Mouse (Mus musculus): ENCODE results near the gene Atat1.

DNA sequence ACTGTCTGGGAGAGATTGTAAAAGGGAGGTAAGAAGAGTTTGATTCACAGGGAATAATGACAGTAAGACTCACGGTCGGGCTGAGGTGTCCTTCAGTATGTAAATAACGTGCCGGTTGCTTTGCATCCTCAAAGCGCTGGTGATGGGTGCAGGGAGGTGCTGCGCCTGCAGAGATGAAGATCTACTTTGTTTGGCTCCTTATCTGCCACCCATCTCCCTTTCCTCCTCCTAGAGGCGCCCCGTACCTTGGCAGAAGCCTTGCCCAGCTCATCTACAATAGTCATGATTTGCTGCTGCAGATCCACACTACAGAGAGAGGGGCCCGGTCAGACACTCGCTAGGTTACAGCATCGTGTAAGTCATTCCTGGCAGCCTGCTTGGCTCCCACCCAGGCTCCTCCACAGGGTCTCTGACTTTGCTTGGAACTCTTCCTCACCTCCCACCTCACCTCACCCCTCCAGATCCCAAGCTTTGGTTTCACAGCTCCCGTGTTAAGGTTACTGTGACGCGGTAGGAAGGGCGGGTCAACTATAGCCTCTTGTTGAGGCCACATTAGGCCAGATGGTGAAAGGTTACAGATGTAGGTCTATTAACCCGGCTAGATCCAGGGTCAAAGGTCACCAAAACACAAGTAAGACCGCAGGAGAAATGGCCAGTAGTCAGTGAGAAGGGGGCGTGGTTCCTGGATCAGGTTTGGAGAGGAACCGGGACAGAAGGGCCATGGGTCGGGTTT, 523 bp downstream of the Atat1 start:
- no peak; the same call in 1 of the 2 replicates for TF ChIP-seq EP300 (IDR thresholded peaks at IDR 0.05; ENCODE audit: low read depth)
- no peak for TF ChIP-seq CTCF (IDR thresholded peaks at IDR 0.05; ENCODE audit: low read depth)
